Mouse (Mus musculus) C2C12 (cell line): ENCODE measurements at regions not wholly inside any gene's neighbourhood (a gene's known extent, or its start where the extent isn't known, plus 50 kb on each side); places are given as distances from the start of the nearest gene placed in this dataset.
A peak's percentile ranks its signal among the peaks of the same experiment; 100 is the strongest.

Experiments used
- H3K27me3 ChIP-seq: one replicate; pipeline ENCODE4 v1.6.1; 2011; ENCODE audit not compliant: control insufficient read depth, insufficient read depth, insufficient read length
- H3K36me3 ChIP-seq: one replicate; pipeline ENCODE4 v1.6.1; 2011; ENCODE audit not compliant: control insufficient read depth, insufficient read depth
- H3K4me3 ChIP-seq: one replicate; pipeline ENCODE4 v1.5.1; 2011; ENCODE audit warnings: mild to moderate bottlenecking, control low read depth; ENCODE audit not compliant: poor library complexity, insufficient read depth, severe bottlenecking
- H3K79me2 ChIP-seq: one replicate; pipeline ENCODE4 v1.6.1; 2011; ENCODE audit not compliant: control insufficient read depth, insufficient read depth
- H3K79me3 ChIP-seq: one replicate; pipeline ENCODE4 v1.6.1; 2011; ENCODE audit warnings: low read depth, control low read depth
- H3ac ChIP-seq: one replicate; pipeline ENCODE3; 2011; ENCODE audit warnings: low read depth; ENCODE audit not compliant: control insufficient read depth, insufficient read length
- CEBPB ChIP-seq: IDR thresholded peaks from one replicate; pipeline ENCODE4 v1.6.1; 2011; ENCODE audit warnings: low read depth, mild to moderate bottlenecking, control low read depth, moderate library complexity
- CTCF ChIP-seq: IDR thresholded peaks from one replicate; pipeline ENCODE4 v1.5.1; 2011; ENCODE audit not compliant: control insufficient read depth, insufficient read depth, insufficient read length
- FOSL1 ChIP-seq: IDR thresholded peaks from one replicate; pipeline ENCODE4 v1.8.0; 2011; ENCODE audit warnings: mild to moderate bottlenecking, low read length; ENCODE audit not compliant: poor library complexity, insufficient read depth, severe bottlenecking
- MAX ChIP-seq: IDR thresholded peaks from one replicate; pipeline ENCODE4 v1.6.1; 2011; ENCODE audit warnings: mild to moderate bottlenecking, control low read depth
- MYOD1 ChIP-seq: IDR thresholded peaks from one replicate; pipeline ENCODE4 v1.6.1; 2011; ENCODE audit warnings: low read depth; ENCODE audit not compliant: control insufficient read depth, insufficient read length
- MYOG ChIP-seq: IDR thresholded peaks from one replicate; pipeline ENCODE4 v1.6.1; 2011; ENCODE audit not compliant: control insufficient read depth, insufficient read length; ENCODE audit errors: extremely low read depth
- USF1 ChIP-seq: IDR thresholded peaks from one replicate; pipeline ENCODE4 v1.6.1; 2011; ENCODE audit warnings: low read depth, mild to moderate bottlenecking, control low read depth, moderate library complexity

DNA sequence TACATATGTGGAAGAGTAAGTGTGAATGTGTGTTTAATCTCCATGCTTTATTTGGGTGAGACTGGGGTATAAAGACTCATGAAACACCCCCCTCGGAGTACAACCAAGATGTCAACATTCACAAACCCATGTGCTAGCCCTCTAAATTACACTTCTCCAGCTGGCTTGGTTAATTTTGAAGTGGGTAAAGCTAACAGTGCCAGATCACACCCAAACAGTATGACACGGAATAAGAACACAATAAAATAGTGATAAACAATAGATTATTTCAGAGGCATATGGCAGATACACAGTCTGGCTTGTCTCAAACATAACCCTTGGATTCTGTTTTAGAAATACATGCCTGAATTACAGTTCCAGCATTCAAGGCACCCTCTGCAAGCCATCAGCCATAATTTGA lies 86.4 kb upstream of the Samsn1 start:
- H3K79me2 ChIP-seq, result no peaks in the 10 kb centered on the region
- no peak overlapping the region for H3ac ChIP-seq
- H3K79me3 ChIP-seq, result no peaks in the 10 kb centered on the region
- H3K27me3 ChIP-seq, result no peaks in the 10 kb centered on the region
- no peak overlapping the region for H3K4me3 ChIP-seq
- no peak for TF ChIP-seq CTCF
- no peak for TF ChIP-seq FOSL1
- no peak for TF ChIP-seq MYOD1
- TF ChIP-seq CEBPB, result no peak
- no peak for TF ChIP-seq USF1
- no peak for TF ChIP-seq MAX
- TF ChIP-seq MYOG, result no peak
- H3K36me3 ChIP-seq, result no peaks in the 10 kb centered on the region

DNA sequence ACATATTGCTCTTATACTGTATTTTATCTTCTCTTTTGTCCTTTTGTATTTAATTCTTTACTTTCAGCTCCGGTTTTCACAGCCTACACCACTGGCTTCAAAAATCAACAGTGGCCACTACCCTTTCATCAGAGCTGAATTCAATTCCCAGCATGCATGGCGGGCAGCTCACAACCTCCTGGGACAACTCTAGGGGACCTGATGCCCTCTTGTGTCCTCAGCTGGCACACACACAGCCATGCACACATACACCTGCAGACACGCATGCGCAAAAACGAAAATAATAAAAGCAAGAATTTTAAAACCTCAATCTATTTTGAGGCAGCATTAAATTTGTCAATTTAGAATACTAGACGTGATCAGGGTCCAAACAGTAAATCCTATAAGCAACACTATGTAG lies 82.6 kb upstream of the Samsn1 start:
- Histone ChIP-seq H3K79me2 (no peaks in the 10 kb centered on the region), H3K27me3 (no peaks in the 10 kb centered on the region)
- TF ChIP-seq MYOG, result no peak
- TF ChIP-seq CEBPB, result no peak
- no peak for TF ChIP-seq FOSL1
- TF ChIP-seq MYOD1, result no peak
- no peak for TF ChIP-seq USF1
- no peak for TF ChIP-seq CTCF
- no peak for TF ChIP-seq MAX

DNA sequence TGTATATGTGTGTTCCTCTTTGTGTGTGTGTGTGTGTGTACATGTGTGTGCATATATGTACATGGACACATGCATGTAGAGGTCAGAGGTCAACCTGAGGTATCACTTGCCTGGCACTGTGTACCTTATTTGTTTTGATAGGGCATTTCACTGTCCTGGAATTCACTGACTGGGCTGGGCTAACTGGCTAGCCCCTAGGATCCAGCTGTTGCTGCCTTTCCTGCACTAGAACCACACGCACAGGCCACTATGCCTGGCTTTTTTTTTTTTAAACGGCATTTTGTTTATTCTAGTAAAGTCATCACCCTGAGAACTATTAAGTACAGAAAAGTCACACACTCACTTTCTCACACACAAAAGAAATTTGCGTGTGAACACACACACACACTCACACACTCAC lies 79.7 kb upstream of the Samsn1 start:
- Histone ChIP-seq H3K79me3 (no peaks in the 10 kb centered on the region), H3K4me3 (no peak overlapping the region), H3ac (no peak overlapping the region), H3K36me3 (no peaks in the 10 kb centered on the region), H3K79me2 (no peaks in the 10 kb centered on the region), H3K27me3 (no peaks in the 10 kb centered on the region)
- TF ChIP-seq CTCF, result no peak
- no peak for TF ChIP-seq FOSL1
- peak; percentile 44 for TF ChIP-seq MYOD1
- TF ChIP-seq CEBPB, result no peak

More for the DNA sequence above, 82.6 kb upstream of the Samsn1 start:
- no peaks in the 10 kb centered on the region for H3K36me3 ChIP-seq
- no peak overlapping the region for H3ac ChIP-seq
- no peaks in the 10 kb centered on the region for H3K79me3 ChIP-seq
- no peak overlapping the region for H3K4me3 ChIP-seq

DNA sequence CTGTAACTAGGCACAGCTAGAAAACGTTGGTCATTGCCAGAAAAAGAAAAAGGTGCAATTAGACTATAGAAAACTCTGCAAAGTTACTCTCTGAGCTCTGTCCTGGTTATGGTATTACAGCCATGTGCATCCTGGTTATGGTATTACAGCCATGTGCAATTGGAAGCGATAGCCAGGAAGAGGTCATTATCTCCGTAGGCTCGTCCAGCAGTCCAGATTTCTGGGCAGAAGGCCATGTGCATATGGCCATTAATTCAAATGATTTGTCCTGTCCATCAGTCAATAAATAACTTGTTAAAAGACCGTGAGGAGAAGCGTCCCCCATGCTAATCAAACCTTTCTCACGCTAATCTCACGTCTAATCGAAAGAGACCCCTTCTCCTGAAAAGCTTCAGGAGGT lies 75.7 kb upstream of the Samsn1 start:
- Histone ChIP-seq H3K79me2 (no peaks in the 10 kb centered on the region), H3K4me3 (no peak overlapping the region), H3K27me3 (no peaks in the 10 kb centered on the region), H3K79me3 (no peaks in the 10 kb centered on the region), H3ac (no peak overlapping the region), H3K36me3 (no peaks in the 10 kb centered on the region)
- TF ChIP-seq CTCF (no peak), USF1 (no peak), FOSL1 (no peak), MYOD1 (no peak), MAX (no peak), CEBPB (no peak), MYOG (no peak)

DNA sequence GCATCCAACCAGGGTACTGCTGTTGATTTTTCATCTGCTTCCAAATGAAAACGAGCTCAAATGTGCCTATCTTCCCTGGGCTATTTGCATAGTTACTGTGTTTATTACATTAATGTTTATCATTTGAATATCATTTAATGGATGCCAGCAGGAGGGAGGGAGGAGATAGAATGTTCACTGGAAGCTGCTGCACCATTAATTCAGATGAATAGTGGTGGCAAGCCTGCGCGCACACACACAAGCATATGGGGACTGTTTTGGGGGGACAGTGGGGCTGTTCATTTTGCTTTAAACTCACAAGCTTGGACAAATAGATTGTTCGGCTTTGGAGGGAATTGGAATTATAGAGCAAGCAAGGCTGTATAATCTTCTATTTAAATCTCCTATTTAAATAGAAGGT lies 74.3 kb upstream of the Samsn1 start:
- H3ac ChIP-seq, result no peak overlapping the region
- no peak overlapping the region for H3K4me3 ChIP-seq
- no peaks in the 10 kb centered on the region for H3K27me3 ChIP-seq
- no peak for TF ChIP-seq FOSL1
- TF ChIP-seq MAX, result no peak
- TF ChIP-seq CEBPB, result no peak
- TF ChIP-seq USF1, result no peak
- TF ChIP-seq MYOD1, result no peak
- TF ChIP-seq CTCF, result no peak
- no peak for TF ChIP-seq MYOG
- no peaks in the 10 kb centered on the region for H3K79me3 ChIP-seq
- no peaks in the 10 kb centered on the region for H3K36me3 ChIP-seq
- H3K79me2 ChIP-seq, result no peaks in the 10 kb centered on the region

DNA sequence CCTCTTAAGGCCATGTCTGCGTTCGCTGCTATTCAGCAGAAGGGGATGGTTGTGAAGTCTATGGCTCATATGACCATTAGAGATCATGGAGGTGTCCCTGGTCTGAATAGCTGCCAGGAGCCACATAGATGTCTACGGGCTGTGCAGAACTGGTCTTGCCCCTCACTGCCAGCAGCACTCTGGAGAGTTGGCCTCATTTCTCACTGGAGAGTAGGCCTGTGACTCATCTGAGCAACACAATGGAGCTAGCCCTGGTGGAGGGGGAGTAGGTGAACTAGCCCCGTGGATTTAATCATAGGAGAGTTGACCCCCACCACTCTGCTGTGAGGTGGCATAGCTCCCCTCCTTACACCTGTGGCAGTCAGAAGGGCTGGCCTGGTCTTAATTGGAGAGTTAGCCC lies 63.3 kb upstream of the Samsn1 start:
- Histone ChIP-seq H3ac (no peak overlapping the region), H3K36me3 (no peaks in the 10 kb centered on the region), H3K27me3 (no peaks in the 10 kb centered on the region), H3K4me3 (no peak overlapping the region), H3K79me2 (no peaks in the 10 kb centered on the region), H3K79me3 (no peaks in the 10 kb centered on the region)
- TF ChIP-seq FOSL1 (no peak), CEBPB (no peak), MYOD1 (no peak), MAX (no peak), USF1 (no peak), MYOG (no peak), CTCF (no peak)

DNA sequence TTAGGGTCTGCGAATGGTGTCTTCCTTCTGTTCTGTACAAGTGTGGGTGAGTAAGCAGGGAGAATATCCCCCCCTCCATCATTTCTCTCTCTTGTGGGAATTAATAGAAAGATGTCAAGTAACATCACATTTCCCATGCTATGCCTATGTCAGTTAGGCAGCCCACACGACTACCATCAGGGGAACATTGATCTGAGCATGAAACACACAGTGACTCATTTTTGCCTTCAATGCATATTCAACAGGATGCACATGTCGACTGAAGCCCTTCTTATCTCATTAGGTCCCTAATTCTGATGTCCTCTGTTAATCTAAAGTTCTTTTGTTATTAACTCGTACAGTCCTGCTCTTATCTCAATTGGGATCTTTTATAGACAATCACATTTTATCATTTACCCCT lies 60.4 kb upstream of the Samsn1 start:
- no peak overlapping the region for H3ac ChIP-seq
- H3K27me3 ChIP-seq, result no peaks in the 10 kb centered on the region
- no peak overlapping the region for H3K4me3 ChIP-seq
- H3K79me2 ChIP-seq, result no peaks in the 10 kb centered on the region
- H3K79me3 ChIP-seq, result no peaks in the 10 kb centered on the region
- TF ChIP-seq USF1 (no peak), MYOG (no peak)
- no peaks in the 10 kb centered on the region for H3K36me3 ChIP-seq
